Mouse (Mus musculus): ENCODE data around the gene Arhgap1. TPM values are rescaled to one million over a fixed set of nuclear protein-coding genes. Genes with fewer than 3 reads are reported as not detected.

Gene Arhgap1
- 23.7 and 24.9 TPM in 2 replicates for polyA plus RNA-seq (2012; rRNA removed)

DNA sequence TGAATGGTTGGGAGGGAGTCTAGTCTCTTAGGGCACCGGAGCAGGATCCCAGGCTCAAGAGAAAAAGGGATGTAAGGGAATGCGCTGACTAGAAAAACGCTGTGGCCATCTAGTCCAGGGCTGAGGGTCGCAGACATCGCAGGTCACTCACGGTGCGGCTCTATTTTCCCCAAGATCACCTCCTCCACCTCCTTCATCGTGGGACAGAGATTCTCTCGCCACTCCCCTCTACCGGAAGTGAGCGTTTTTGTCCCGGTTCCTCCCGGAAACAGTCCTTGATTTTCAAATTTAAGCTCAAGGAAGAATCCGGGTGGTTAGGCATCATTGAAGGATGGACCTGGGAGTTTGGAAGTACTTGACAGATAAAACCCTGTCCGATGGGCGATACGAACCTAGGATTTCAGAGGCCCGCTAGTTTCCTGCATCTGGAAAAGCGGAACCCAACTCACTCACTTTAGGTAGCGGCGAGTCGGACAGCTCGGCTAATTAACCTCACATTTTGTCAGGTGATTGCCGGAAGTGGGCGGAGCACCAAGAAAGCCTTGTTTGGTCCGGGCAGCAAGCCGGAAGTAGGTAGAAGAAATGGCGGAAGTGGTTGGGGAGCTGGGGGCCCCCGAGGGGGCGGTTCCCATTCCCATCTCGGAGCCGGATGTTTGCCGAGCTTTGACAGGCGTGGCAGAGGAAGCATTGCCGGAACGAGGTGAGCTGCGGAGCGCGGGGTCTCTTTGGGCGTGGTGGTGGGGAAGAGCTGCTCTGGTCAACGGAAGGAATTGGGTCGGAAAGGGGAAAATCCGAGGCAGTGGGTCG, at the start of gene Arhgap1, which contains the start of gene Zfp408:
TSS of gene Arhgap1 (plus strand) at position 308 of the 807 bp plus-strand sequence.
TSS of gene Zfp408 (minus strand) at position 239 of the 807 bp plus-strand sequence.

DNA sequence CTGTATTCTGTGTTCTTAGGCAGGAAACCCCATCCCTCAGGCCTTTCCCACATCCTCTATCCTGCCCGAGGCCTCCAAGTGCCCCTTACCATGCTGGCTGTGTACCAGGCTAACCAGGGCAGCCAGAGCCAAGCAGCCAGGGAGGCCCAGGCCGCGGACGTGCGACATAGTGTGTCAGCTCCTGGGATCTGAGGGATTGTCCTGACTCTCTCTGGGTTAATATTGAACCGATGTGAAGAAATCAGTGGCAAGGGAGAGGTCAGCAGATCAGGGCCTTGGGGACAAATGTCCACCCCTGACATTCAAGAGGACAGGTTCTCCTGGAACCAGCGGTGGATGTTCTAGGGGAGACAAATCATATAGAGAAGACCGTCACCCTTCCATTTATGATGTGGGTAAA, 13.4 kb upstream of the Arhgap1 start, which contains the start of gene F2:
TSS of gene F2 (minus strand) at position 186 of the 400 bp plus-strand sequence.

DNA sequence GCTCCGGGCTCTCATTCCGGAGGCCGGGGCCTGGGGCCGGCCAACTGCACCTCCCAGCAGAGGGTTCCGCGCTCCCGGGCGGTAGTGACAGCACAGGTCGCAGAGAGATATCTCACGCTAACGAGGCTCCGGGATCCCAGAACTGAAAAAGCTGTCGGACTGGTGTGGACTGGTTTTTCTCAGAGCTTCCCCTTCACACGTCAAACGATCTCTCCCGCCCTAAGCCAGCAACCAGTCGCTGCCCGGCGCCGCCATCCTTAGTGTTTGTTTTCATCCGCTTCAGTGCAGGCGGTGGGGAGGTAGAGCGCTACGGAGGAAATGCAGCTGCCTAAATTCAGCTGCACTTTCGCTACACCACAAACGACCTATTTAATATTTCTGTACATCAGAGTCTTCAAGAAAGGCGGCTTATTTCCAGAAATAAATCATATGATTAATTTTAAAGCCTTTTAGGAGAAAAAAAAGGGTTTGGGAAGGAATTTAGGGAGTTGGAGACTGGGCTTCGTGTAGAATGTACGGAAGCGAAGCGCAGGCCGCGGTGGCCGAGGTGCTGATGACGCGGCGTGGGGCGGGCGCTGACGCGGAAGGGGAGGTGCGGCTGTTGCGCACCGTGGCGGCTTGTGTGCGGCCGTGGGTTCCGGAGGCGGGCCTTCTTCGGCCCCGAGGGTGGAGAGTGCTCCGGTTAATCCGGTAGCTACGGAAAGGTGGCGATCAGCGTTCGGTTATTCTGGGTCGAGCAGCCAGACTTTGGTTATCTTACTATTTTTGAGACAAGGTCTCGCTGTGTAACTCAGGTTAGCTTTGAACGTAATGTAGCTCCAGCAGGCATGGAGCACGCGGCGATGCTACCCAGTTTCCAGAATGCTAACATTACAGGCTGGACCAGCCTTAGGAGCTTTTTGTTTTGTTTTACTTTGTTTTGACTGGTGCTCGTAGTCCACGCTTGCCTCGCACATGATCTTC, 60.9 kb downstream of the Arhgap1 start, which contains the start of the genes Atg13 and Harbi1:
TSS of gene Atg13 (minus strand) at position 305 of the 963 bp plus-strand sequence.
TSS of gene Harbi1 (plus strand) at position 581 of the 963 bp plus-strand sequence.

Other genes with a start within 250 kb of the Arhgap1 start
- 2.1 and 2.3 TPM in 2 replicates for gene 1110051M20Rik, start 205.2 kb upstream of the Arhgap1 start, polyA plus RNA-seq (2012; rRNA removed)
- 2.0 and 2.7 TPM in 2 replicates for gene Lrp4, start 192.3 kb upstream of the Arhgap1 start, polyA plus RNA-seq (2012; rRNA removed)
- gene Ckap5, start 123.1 kb upstream of the Arhgap1 start, polyA plus RNA-seq (2012; rRNA removed), result 10.6 and 11.2 TPM in 2 replicates
- 1,295 and 1,309 TPM in 2 replicates for gene F2, start 13.4 kb upstream of the Arhgap1 start, polyA plus RNA-seq (2012; rRNA removed)
- gene Zfp408, start 69 bp upstream of the Arhgap1 start, polyA plus RNA-seq (2012; rRNA removed), result 5.1 and 6.7 TPM in 2 replicates
- 12.6 and 15.0 TPM in 2 replicates for gene Atg13, start 60.7 kb downstream of the Arhgap1 start, polyA plus RNA-seq (2012; rRNA removed)
- gene Harbi1, start 61.0 kb downstream of the Arhgap1 start, polyA plus RNA-seq (2012; rRNA removed), result 3.8 and 4.7 TPM in 2 replicates
- gene Ambra1, start 80.3 kb downstream of the Arhgap1 start, polyA plus RNA-seq (2012; rRNA removed), result 3.7 and 4.3 TPM in 2 replicates